Mouse (Mus musculus): ENCODE results near the gene Tktl1. TPM values are rescaled to one million over a fixed set of nuclear protein-coding genes. Genes with fewer than 3 reads are reported as not detected.

Gene Tktl1
- total and polyA plus RNA-seq, 3 experiments, result 0.38 TPM; not detected in 2

DNA sequence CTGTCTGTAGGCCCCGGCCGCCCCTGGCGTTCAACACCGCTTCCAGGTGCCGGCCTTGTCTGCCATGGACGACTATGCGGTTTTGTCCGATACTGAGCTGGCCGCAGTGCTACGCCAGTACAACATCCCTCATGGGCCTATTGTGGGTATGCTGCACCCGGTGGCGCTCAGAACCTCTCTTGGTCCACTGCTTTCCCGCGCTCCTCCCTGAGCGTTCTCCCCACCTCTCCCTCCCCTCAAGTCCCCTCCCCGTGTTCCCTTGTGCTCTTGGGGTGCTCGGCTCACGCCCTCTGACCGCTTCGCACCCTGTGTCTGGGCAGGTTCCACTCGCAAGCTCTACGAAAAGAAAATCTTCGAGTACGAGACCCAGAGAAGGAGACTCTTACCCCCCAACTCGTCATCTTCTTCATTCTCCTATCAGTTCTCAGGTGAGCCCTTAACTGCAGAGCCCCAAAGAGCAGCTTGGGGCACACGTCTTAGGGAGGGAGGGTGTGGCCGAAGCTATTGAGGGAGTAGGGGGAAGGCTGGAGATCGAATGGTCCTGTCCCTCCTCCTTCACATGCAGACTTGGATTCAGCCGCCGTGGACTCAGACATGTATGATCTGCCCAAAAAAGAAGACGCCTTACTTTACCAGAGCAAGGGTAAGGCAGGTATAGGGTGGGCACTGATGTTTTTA, 78.0 kb downstream of the Tktl1 start:
- DNase-seq (ENCODE audit: low spot score), result no peak
- TF ChIP-seq GATA1 (IDR thresholded peaks at IDR 0.05; ENCODE audit: borderline replicate concordance, low read length), result no peak
- no peak for TF ChIP-seq CTCF (IDR thresholded peaks at IDR 0.05; ENCODE audit: low read depth, low read length)
- no peak for TF ChIP-seq GATA2 (IDR thresholded peaks at IDR 0.05; ENCODE audit: borderline replicate concordance, low read depth, low read length)
- no peak for TF ChIP-seq TAL1 (conservative IDR thresholded peaks at IDR 0.05; ENCODE audit: low read depth, low read length)
- no peak for TF ChIP-seq POLR2AphosphoS5 (IDR thresholded peaks at IDR 0.05; ENCODE audit: insufficient replicate concordance, low read depth, low read length)

DNA sequence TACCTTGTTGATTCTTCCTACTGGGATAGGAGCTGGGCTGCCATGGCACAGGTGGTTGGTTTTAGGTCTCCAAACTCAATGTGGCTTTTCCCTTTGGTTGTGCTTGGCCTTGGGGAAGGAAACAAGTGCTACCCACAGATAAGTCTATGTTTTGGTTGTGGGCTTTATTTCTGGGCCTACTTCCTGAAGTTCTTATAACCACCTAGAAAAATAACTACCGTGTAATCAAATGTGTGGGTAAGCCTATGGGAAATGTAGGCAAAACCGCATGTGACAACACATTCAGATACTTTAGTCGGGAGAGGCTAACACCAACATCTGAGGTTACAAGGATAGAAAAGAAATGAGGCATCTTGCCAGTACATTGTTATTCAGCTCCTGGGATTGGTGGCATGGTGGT, 80.7 kb downstream of the Tktl1 start:
- H3K4me1 ChIP-seq (ENCODE audit: insufficient read depth, low read depth, low read length), result peaks cover 18% of the 10 kb centered on the region; the same call in 1 of the 2 replicates
- H3K36me3 ChIP-seq (replicated peaks), result peaks cover 42% of the 10 kb centered on the region
- ATAC-seq (ENCODE audit: extremely low read depth, insufficient number of reproducible peaks, low FRiP score, poor library complexity, severe bottlenecking), result no peak
- DNase-seq (ENCODE audit: low spot score), result no peak
- no peak for TF ChIP-seq POLR2AphosphoS5 (IDR thresholded peaks at IDR 0.05; ENCODE audit: insufficient replicate concordance, low read depth, low read length)
- TF ChIP-seq GATA1 (IDR thresholded peaks at IDR 0.05; ENCODE audit: borderline replicate concordance, low read length), result no peak
- no peak for TF ChIP-seq CTCF (IDR thresholded peaks at IDR 0.05; ENCODE audit: low read depth, low read length)
- no peak for TF ChIP-seq GATA2 (IDR thresholded peaks at IDR 0.05; ENCODE audit: borderline replicate concordance, low read depth, low read length)
- no peak for TF ChIP-seq TAL1 (conservative IDR thresholded peaks at IDR 0.05; ENCODE audit: low read depth, low read length)
- H3K27me3 ChIP-seq (ENCODE audit: insufficient read depth, low read length), result no peaks in the 10 kb centered on the region
- no peak overlapping the region for H3K4me3 ChIP-seq (ENCODE audit: low read depth, low read length)
- no peaks in the 10 kb centered on the region for H3K9me3 ChIP-seq (replicated peaks)

More for the DNA sequence above, 78.0 kb downstream of the Tktl1 start:
- ATAC-seq (ENCODE audit: extremely low read depth, insufficient number of reproducible peaks, low FRiP score, poor library complexity, severe bottlenecking), result peak; percentile 42; the same call in 1 of the 2 replicates
- Histone ChIP-seq H3K4me1 (ENCODE audit: insufficient read depth, low read depth, low read length) (peaks cover 20% of the 10 kb centered on the region), H3K9me3 (replicated peaks) (no peaks in the 10 kb centered on the region), H3K27me3 (ENCODE audit: insufficient read depth, low read length) (no peaks in the 10 kb centered on the region), H3K4me3 (ENCODE audit: low read depth, low read length) (peak overlapping the region; percentile 80), H3K36me3 (replicated peaks) (peaks cover 31% of the 10 kb centered on the region)

Other genes with a start within 250 kb of the Tktl1 start
- gene Renbp, start 246.4 kb upstream of the Tktl1 start, total RNA-seq (2014; fragmentation: Nextera tagmentation), result 39.2 and 42.7 TPM in 2 replicates
- gene Renbp, start 246.4 kb upstream of the Tktl1 start, total RNA-seq (2017), result 196 and 201 TPM in 2 replicates
- 80.1 and 139 TPM in 2 replicates for gene Renbp, start 246.4 kb upstream of the Tktl1 start, polyA plus RNA-seq (2012)
- gene Hcfc1, start 210.9 kb upstream of the Tktl1 start, total RNA-seq (2014; fragmentation: Nextera tagmentation), result 222 and 230 TPM in 2 replicates
- gene Hcfc1, start 210.9 kb upstream of the Tktl1 start, total RNA-seq (2017), result 40.8 and 47.3 TPM in 2 replicates
- 148 and 184 TPM in 2 replicates for gene Hcfc1, start 210.9 kb upstream of the Tktl1 start, polyA plus RNA-seq (2012)
- gene Irak1, start 153.3 kb upstream of the Tktl1 start, total RNA-seq (2014; fragmentation: Nextera tagmentation), result 76.7 and 101 TPM in 2 replicates
- gene Irak1, start 153.3 kb upstream of the Tktl1 start, total RNA-seq (2017), result 35.4 and 39.7 TPM in 2 replicates
- gene Irak1, start 153.3 kb upstream of the Tktl1 start, polyA plus RNA-seq (2012), result 270 and 286 TPM in 2 replicates
- not detected in 2 replicates for gene Opn1mw, start 49.8 kb upstream of the Tktl1 start, total RNA-seq (2014; fragmentation: Nextera tagmentation)
- not detected in 2 replicates for gene Opn1mw, start 49.8 kb upstream of the Tktl1 start, total RNA-seq (2017)
- not detected in 2 replicates for gene Opn1mw, start 49.8 kb upstream of the Tktl1 start, polyA plus RNA-seq (2012)
- 40.1 and 44.3 TPM in 2 replicates for gene Mecp2, start 41.9 kb upstream of the Tktl1 start, total RNA-seq (2014; fragmentation: Nextera tagmentation)
- 18.1 and 21.2 TPM in 2 replicates for gene Mecp2, start 41.9 kb upstream of the Tktl1 start, total RNA-seq (2017)
- 47.7 and 50.3 TPM in 2 replicates for gene Mecp2, start 41.9 kb upstream of the Tktl1 start, polyA plus RNA-seq (2012)
- gene Tex28, start 9.4 kb upstream of the Tktl1 start, total RNA-seq (2014; fragmentation: Nextera tagmentation), result not detected in 2 replicates
- gene Tex28, start 9.4 kb upstream of the Tktl1 start, total RNA-seq (2017), result not detected in 2 replicates
- gene Tex28, start 9.4 kb upstream of the Tktl1 start, polyA plus RNA-seq (2012), result not detected in 2 replicates
- gene Flna, start 72.6 kb downstream of the Tktl1 start, total RNA-seq (2014; fragmentation: Nextera tagmentation), result 91.2 and 93.7 TPM in 2 replicates
- 172 and 186 TPM in 2 replicates for gene Flna, start 72.6 kb downstream of the Tktl1 start, total RNA-seq (2017)
- 41.2 and 47.1 TPM in 2 replicates for gene Flna, start 72.6 kb downstream of the Tktl1 start, polyA plus RNA-seq (2012)
- 179 and 186 TPM in 2 replicates for gene Emd, start 77.4 kb downstream of the Tktl1 start, total RNA-seq (2014; fragmentation: Nextera tagmentation)
- gene Emd, start 77.4 kb downstream of the Tktl1 start, total RNA-seq (2017), result 77.4 and 84.2 TPM in 2 replicates
- 39.7 and 56.5 TPM in 2 replicates for gene Emd, start 77.4 kb downstream of the Tktl1 start, polyA plus RNA-seq (2012)
- gene Rpl10, start 93.6 kb downstream of the Tktl1 start, total RNA-seq (2014; fragmentation: Nextera tagmentation), result 3,507 and 3,613 TPM in 2 replicates
- gene Rpl10, start 93.6 kb downstream of the Tktl1 start, total RNA-seq (2017), result 1,842 and 1,992 TPM in 2 replicates
- 832 and 1,009 TPM in 2 replicates for gene Rpl10, start 93.6 kb downstream of the Tktl1 start, polyA plus RNA-seq (2012)
- gene Taz, start 104.7 kb downstream of the Tktl1 start, total RNA-seq (2014; fragmentation: Nextera tagmentation), result 65.1 and 74.6 TPM in 2 replicates
- gene Taz, start 104.7 kb downstream of the Tktl1 start, total RNA-seq (2017), result 31.4 and 43.4 TPM in 2 replicates
- 27.9 and 29.8 TPM in 2 replicates for gene Taz, start 104.7 kb downstream of the Tktl1 start, polyA plus RNA-seq (2012)
- gene Dnase1l1, start 105.1 kb downstream of the Tktl1 start, total RNA-seq (2014; fragmentation: Nextera tagmentation), result 25.0 and 25.1 TPM in 2 replicates
- 45.4 and 48.7 TPM in 2 replicates for gene Dnase1l1, start 105.1 kb downstream of the Tktl1 start, total RNA-seq (2017)
- gene Dnase1l1, start 105.1 kb downstream of the Tktl1 start, polyA plus RNA-seq (2012), result 0.23 and 0.34 TPM in 2 replicates
- 129 and 137 TPM in 2 replicates for gene Atp6ap1, start 119.8 kb downstream of the Tktl1 start, total RNA-seq (2014; fragmentation: Nextera tagmentation)
- gene Atp6ap1, start 119.8 kb downstream of the Tktl1 start, total RNA-seq (2017), result 265 and 297 TPM in 2 replicates
- gene Atp6ap1, start 119.8 kb downstream of the Tktl1 start, polyA plus RNA-seq (2012), result 10.4 and 11.2 TPM in 2 replicates
- 239 and 405 TPM in 2 replicates for gene Gdi1, start 127.7 kb downstream of the Tktl1 start, total RNA-seq (2014; fragmentation: Nextera tagmentation)
- 27.7 and 30.6 TPM in 2 replicates for gene Gdi1, start 127.7 kb downstream of the Tktl1 start, total RNA-seq (2017)
- 31.8 and 35.0 TPM in 2 replicates for gene Gdi1, start 127.7 kb downstream of the Tktl1 start, polyA plus RNA-seq (2012)
- gene Fam50a, start 135.8 kb downstream of the Tktl1 start, total RNA-seq (2014; fragmentation: Nextera tagmentation), result 37.9 and 41.0 TPM in 2 replicates
- 78.8 and 99.8 TPM in 2 replicates for gene Fam50a, start 135.8 kb downstream of the Tktl1 start, total RNA-seq (2017)
- 33.8 and 44.5 TPM in 2 replicates for gene Fam50a, start 135.8 kb downstream of the Tktl1 start, polyA plus RNA-seq (2012)
- gene Plxna3, start 151.8 kb downstream of the Tktl1 start, total RNA-seq (2014; fragmentation: Nextera tagmentation), result 20.5 and 24.0 TPM in 2 replicates
- gene Plxna3, start 151.8 kb downstream of the Tktl1 start, total RNA-seq (2017), result 3.0 and 4.6 TPM in 2 replicates
- gene Plxna3, start 151.8 kb downstream of the Tktl1 start, polyA plus RNA-seq (2012), result 18.8 and 19.4 TPM in 2 replicates
- gene Lage3, start 176.4 kb downstream of the Tktl1 start, total RNA-seq (2014; fragmentation: Nextera tagmentation), result 36.5 and 47.9 TPM in 2 replicates
- 32.5 and 36.9 TPM in 2 replicates for gene Lage3, start 176.4 kb downstream of the Tktl1 start, total RNA-seq (2017)
- gene Lage3, start 176.4 kb downstream of the Tktl1 start, polyA plus RNA-seq (2012), result 5.0 and 5.2 TPM in 2 replicates
- 29.0 and 31.2 TPM in 2 replicates for gene Ubl4a, start 196.0 kb downstream of the Tktl1 start, total RNA-seq (2014; fragmentation: Nextera tagmentation)
- 15.6 and 20.6 TPM in 2 replicates for gene Ubl4a, start 196.0 kb downstream of the Tktl1 start, total RNA-seq (2017)
- 16.6 and 26.4 TPM in 2 replicates for gene Ubl4a, start 196.0 kb downstream of the Tktl1 start, polyA plus RNA-seq (2012)
- 8.5 and 11.0 TPM in 2 replicates for gene Slc10a3, start 196.1 kb downstream of the Tktl1 start, total RNA-seq (2014; fragmentation: Nextera tagmentation)
- gene Slc10a3, start 196.1 kb downstream of the Tktl1 start, total RNA-seq (2017), result 5.2 and 8.7 TPM in 2 replicates
- gene Slc10a3, start 196.1 kb downstream of the Tktl1 start, polyA plus RNA-seq (2012), result 1.1 and 1.2 TPM in 2 replicates
- 15.7 and 22.3 TPM in 2 replicates for gene Fam3a, start 216.0 kb downstream of the Tktl1 start, total RNA-seq (2014; fragmentation: Nextera tagmentation)
- 12.5 and 19.1 TPM in 2 replicates for gene Fam3a, start 216.0 kb downstream of the Tktl1 start, total RNA-seq (2017)
- 3.6 and 7.2 TPM in 2 replicates for gene Fam3a, start 216.0 kb downstream of the Tktl1 start, polyA plus RNA-seq (2012)
- gene Ikbkg, start 216.0 kb downstream of the Tktl1 start, total RNA-seq (2014; fragmentation: Nextera tagmentation), result 21.2 and 29.1 TPM in 2 replicates
- gene Ikbkg, start 216.0 kb downstream of the Tktl1 start, total RNA-seq (2017), result 42.3 and 50.9 TPM in 2 replicates
- 19.5 and 23.7 TPM in 2 replicates for gene Ikbkg, start 216.0 kb downstream of the Tktl1 start, polyA plus RNA-seq (2012)

All from G1E (cell line).